Mouse (Mus musculus) ES-E14 (cell line): ENCODE data around the gene Slc4a2. TPM values are rescaled to one million over a fixed set of nuclear protein-coding genes. Genes with fewer than 3 reads are reported as not detected.

Experiments used
- DNase-seq: peaks from one replicate; pipeline ENCODE4 v3.0.0-alpha.2; 2013; ENCODE audit warnings: low read depth, low spot score
- H3K27ac ChIP-seq: 2 replicates; pipeline ENCODE4 v1.5.1; 2012; ENCODE audit warnings: low read depth, mild to moderate bottlenecking, low read length, moderate library complexity, mixed read lengths; ENCODE audit not compliant: poor library complexity, insufficient read depth, severe bottlenecking
- H3K36me3 ChIP-seq: 2 replicates; pipeline ENCODE4 v1.6.1; 2012; ENCODE audit warnings: mild to moderate bottlenecking, low read length, moderate library complexity, mixed read lengths; ENCODE audit not compliant: control insufficient read depth, poor library complexity, insufficient read depth, severe bottlenecking
- H3K4me1 ChIP-seq, 2 experiments: fragments of 150-350 bp in 1 of 2; sonication (generic) in 1 of 2; 2 replicates each; pipeline ENCODE4 v1.6.1; 2012; ENCODE audit warnings: low read length in 2 of 2, mild to moderate bottlenecking in 1 of 2, mixed read lengths in 1 of 2; ENCODE audit not compliant: control insufficient read depth in 2 of 2, insufficient read depth in 2 of 2, poor library complexity in 1 of 2
- H3K4me3 ChIP-seq, 2 experiments: fragments of 150-350 bp in 1 of 2; sonication (generic) in 1 of 2; 2 replicates each; pipeline ENCODE4 v1.5.1; 2012; ENCODE audit warnings: low read length in 2 of 2, low read depth in 1 of 2, mild to moderate bottlenecking in 1 of 2, mixed read lengths in 1 of 2; ENCODE audit not compliant: insufficient read depth in 1 of 2, poor library complexity in 1 of 2, severe bottlenecking in 1 of 2
- H3K9ac ChIP-seq: 2 replicates; pipeline ENCODE4 v1.6.1; 2012; ENCODE audit warnings: low read depth, mild to moderate bottlenecking, low read length, mixed read lengths; ENCODE audit not compliant: poor library complexity, insufficient read depth, severe bottlenecking
- H3K9me3 ChIP-seq: fragments of 150-350 bp; sonication (generic); 2 replicates; pipeline ENCODE4 v1.6.1; 2012; ENCODE audit warnings: low read depth, mild to moderate bottlenecking, low read length; ENCODE audit not compliant: control insufficient read depth, insufficient read depth
- CHD2 ChIP-seq: IDR thresholded peaks from 2 replicates; pipeline ENCODE4 v1.6.1; 2014; ENCODE audit warnings: mild to moderate bottlenecking, low read depth, low read length, inconsistent platforms
- ZC3H11A ChIP-seq: IDR thresholded peaks from 2 replicates; pipeline ENCODE4 v1.6.1; 2012; ENCODE audit warnings: low read depth, mild to moderate bottlenecking, inconsistent platforms, low read length, borderline replicate concordance
- ZNF384 ChIP-seq: IDR thresholded peaks from 2 replicates; pipeline ENCODE4 v1.6.1; 2012; ENCODE audit warnings: low read depth, low read length, inconsistent platforms
- in situ Hi-C, 2 experiments: fragments of 600-800 bp; cut with MboI; formaldehyde crosslinking; loops; one replicate each; pipeline ENCODE4 v1.15.1; 2025; ENCODE audit warnings: low sequenced_read_pairs in 2 of 2, inconsistent platforms in 1 of 2; ENCODE audit not compliant: unreplicated experiment in 2 of 2
- total RNA-seq: library from RNA; depleted of rRNA; stranded (reverse); fragments of 300-350 nt; gene quantifications from 2 replicates; pipeline ENCODE4 v1.2.3, GENCODE M21; 2012; rRNA removed

Gene Slc4a2
- total RNA-seq, 1 experiment, result 30.4 TPM

DNA sequence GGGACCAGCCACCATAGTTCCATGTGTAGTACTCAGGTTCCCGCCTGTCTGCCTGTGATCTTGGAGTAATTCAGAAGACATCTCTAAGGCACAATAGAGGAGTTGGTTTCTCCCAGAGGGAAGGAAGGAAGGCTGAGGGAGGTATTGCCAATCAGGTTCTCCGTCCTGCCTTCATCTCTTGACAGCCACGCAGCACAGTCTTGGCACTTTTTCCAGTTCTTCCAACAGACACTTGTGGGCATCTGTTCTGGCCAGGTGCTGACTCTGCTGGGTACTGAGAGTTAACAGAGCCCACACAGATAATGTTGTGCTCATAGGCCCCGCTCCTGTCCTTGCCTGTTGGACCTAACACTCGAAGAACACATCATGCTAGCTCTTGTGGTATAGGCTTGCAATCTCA, 63.1 kb downstream of the Slc4a2 start:
- Histone ChIP-seq H3K4me1 (peaks cover 10 to 25% of the 10 kb centered on the region in 2 experiments; a peak in 3 of 4 replicates), H3K27ac (no peak overlapping the region), H3K9me3 (no peaks in the 10 kb centered on the region), H3K9ac (no peak overlapping the region), H3K36me3 (peaks cover 42% of the 10 kb centered on the region), H3K4me3 (no peak overlapping the region)
- in situ Hi-C loops, result no loop called here
- TF ChIP-seq ZC3H11A (no peak), ZNF384 (no peak)
- DNase-seq, result no peak

DNA sequence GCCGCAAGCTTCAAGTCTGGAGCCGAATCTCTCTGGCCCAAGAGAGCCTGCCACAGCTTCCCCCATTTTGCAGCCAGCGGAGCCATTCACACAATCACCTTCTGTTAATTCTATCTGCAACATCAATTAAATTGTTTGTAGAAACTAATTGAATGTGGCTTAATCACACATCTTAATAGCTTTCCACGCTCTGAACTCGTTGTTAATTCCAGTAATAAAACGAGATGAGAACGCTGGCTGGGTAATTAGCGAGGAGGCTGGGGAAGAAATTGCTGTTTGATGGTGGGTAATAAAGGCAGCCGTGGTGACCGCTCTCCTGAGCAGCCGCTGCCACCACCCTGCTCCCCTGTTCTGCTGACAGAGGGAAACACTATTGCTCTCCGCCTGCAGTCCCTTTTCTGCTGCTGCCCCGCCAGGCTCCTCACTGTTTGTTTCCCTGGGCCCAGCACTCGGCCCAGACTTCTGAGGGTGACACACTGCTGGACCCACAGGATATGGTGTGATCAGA, 66.8 kb downstream of the Slc4a2 start:
- Histone ChIP-seq H3K4me3 (no peak overlapping the region), H3K9ac (no peak overlapping the region), H3K27ac (no peak overlapping the region), H3K9me3 (no peaks in the 10 kb centered on the region), H3K36me3 (peaks cover 41% of the 10 kb centered on the region), H3K4me1 (peaks cover 6 to 9% of the 10 kb centered on the region in 2 experiments; a peak in 2 of 4 replicates)
- TF ChIP-seq ZC3H11A, result no peak
- TF ChIP-seq CHD2, result no peak
- no peak for DNase-seq
- in situ Hi-C loops, result no loop called here

Other genes starting within 250 kb of the Slc4a2 start
- 6.5 and 7.7 TPM in 2 replicates for gene Kcnh2, start 72.2 kb upstream of the Slc4a2 start, total RNA-seq
- gene Nos3, start 59.0 kb upstream of the Slc4a2 start, total RNA-seq, result 2.2 and 5.8 TPM in 2 replicates
- 3.7 and 8.2 TPM in 2 replicates for gene Atg9b, start 31.7 kb upstream of the Slc4a2 start, total RNA-seq
- 46.5 and 70.5 TPM in 2 replicates for gene Abcb8, start 30.2 kb upstream of the Slc4a2 start, total RNA-seq
- 0.40 and 0.90 TPM in 2 replicates for gene Asic3, start 10.4 kb upstream of the Slc4a2 start, total RNA-seq
- 17.8 and 23.4 TPM in 2 replicates for gene Cdk5, start 307 bp upstream of the Slc4a2 start, total RNA-seq
- 70.4 and 111 TPM in 2 replicates for gene Fastk, start 21.4 kb downstream of the Slc4a2 start, total RNA-seq
- 7.8 and 11.5 TPM in 2 replicates for gene Tmub1, start 24.0 kb downstream of the Slc4a2 start, total RNA-seq
- gene Agap3, start 28.3 kb downstream of the Slc4a2 start, total RNA-seq, result 50.1 and 51.2 TPM in 2 replicates
- 0.40 and 0.69 TPM in 2 replicates for gene Gbx1, start 103.4 kb downstream of the Slc4a2 start, total RNA-seq
- 0.18 and 0.53 TPM in 2 replicates for gene Asb10, start 117.1 kb downstream of the Slc4a2 start, total RNA-seq
- 0.13 and 0.21 TPM in 2 replicates for gene 4931409K22Rik, start 133.0 kb downstream of the Slc4a2 start, total RNA-seq
- gene Abcf2, start 153.6 kb downstream of the Slc4a2 start, total RNA-seq, result 139 and 171 TPM in 2 replicates
- gene Chpf2, start 162.9 kb downstream of the Slc4a2 start, total RNA-seq, result 23.0 and 23.7 TPM in 2 replicates
- gene Smarcd3, start 200.6 kb downstream of the Slc4a2 start, total RNA-seq, result 4.9 and 8.5 TPM in 2 replicates